Mouse (Mus musculus) lung, adult 2 months (tissue): ENCODE results near the gene Gm21060. TPM values are rescaled to one million over a fixed set of nuclear protein-coding genes. Genes with fewer than 3 reads are reported as not detected.
"Not testable (repeated sequence)": the region's sequence is repeated elsewhere in the genome, so short reads cannot be mapped to it uniquely, and the experiment has no call there.

Experiments used
- DNase-seq: peaks from one replicate; pipeline ENCODE4 v3.0.0; 2022
- H3K4me1 ChIP-seq: fragments of 200-500 bp; 2 replicates; pipeline ENCODE4 v1.6.1; 2011; ENCODE audit warnings: low read length; ENCODE audit not compliant: control insufficient read depth, insufficient read depth
- H3K4me3 ChIP-seq: fragments of 200-500 bp; replicated peaks from 2 replicates; pipeline ENCODE3; 2011; ENCODE audit warnings: low read depth, mild to moderate bottlenecking, control low read depth, low read length; ENCODE audit errors: extremely low read depth
- CTCF ChIP-seq: fragments of 200-500 bp; IDR thresholded peaks from 2 replicates; pipeline ENCODE4 v1.5.1; 2011; ENCODE audit warnings: mild to moderate bottlenecking, low read length, control low read depth; ENCODE audit not compliant: insufficient read depth
- POLR2A ChIP-seq: fragments of 200-500 bp; IDR thresholded peaks from 2 replicates; pipeline ENCODE4 v1.6.1; 2011; ENCODE audit warnings: low read depth, mild to moderate bottlenecking, control low read depth, low read length, borderline replicate concordance; ENCODE audit errors: extremely low read depth
- WGBS: fragments of 180-500 bp; shearing (Covaris S2); methylation state at CpG from one replicate; pipeline ENCODE4 v1.1.7; 2018; 5-methylcytosine and 5-hydroxymethylcytosine counted together
- polyA plus RNA-seq: library from polyadenylated mRNA; depleted of rRNA; stranded (reverse); fragments of >200 nt; gene quantifications from 2 replicates; pipeline ENCODE4 v1.2.3, GENCODE M21; 2012; rRNA removed

Gene Gm21060
- not detected in 2 replicates for polyA plus RNA-seq

- TF ChIP-seq POLR2A = no peak
- TF ChIP-seq CTCF = no peak
- Histone ChIP-seq H3K4me3 (no peak within 1 kb of the TSS), H3K4me1 (no peaks in the 10 kb centered on the region)
- 90% methylated on average over 2 of the region's 2 CpGs for WGBS
- no peak for DNase-seq
These were observed at the start of gene Gm21060 for GRCm38 (mm10) chr19:61296969-61297368. Gene Gm21060 (minus strand): TSS chr19:61297069.

GRCm38 (mm10) chr19:61320844-61321243 is 24.0 kb upstream of the Gm21060 start:
- WGBS = 84% methylated on average over 3 of the region's 3 CpGs
- H3K4me3 ChIP-seq, H3K4me1 ChIP-seq, DNase-seq: not testable (repeated sequence)

GRCm38 (mm10) chr19:61313185-61313584 is 16.3 kb upstream of the Gm21060 start:
- 37% methylated on average over 11 of the region's 11 CpGs for WGBS
- not testable (repeated sequence) for H3K4me1 ChIP-seq, H3K4me3 ChIP-seq, DNase-seq

- not testable (repeated sequence) for DNase-seq, H3K4me3 ChIP-seq, H3K4me1 ChIP-seq
- 87% methylated on average over 10 of the region's 10 CpGs for WGBS
These were observed 15.5 kb upstream of the Gm21060 start for GRCm38 (mm10) chr19:61312400-61312799.

- not testable (repeated sequence) for H3K4me1 ChIP-seq, H3K4me3 ChIP-seq, DNase-seq
- WGBS = 52% methylated on average over 1 of the region's 1 CpGs
These were observed 11.2 kb upstream of the Gm21060 start for GRCm38 (mm10) chr19:61308083-61308482.

GRCm38 (mm10) chr19:61285033-61285432 is 11.8 kb downstream of the Gm21060 start:
- not testable (repeated sequence) for H3K4me3 ChIP-seq, H3K4me1 ChIP-seq, DNase-seq
- 64% methylated on average over 4 of the region's 4 CpGs for WGBS

GRCm38 (mm10) chr19:61283581-61283980 is 13.3 kb downstream of the Gm21060 start:
- TF ChIP-seq POLR2A (no peak), CTCF (no peak)
- DNase-seq = no peak
- Histone ChIP-seq H3K4me3 (no peak overlapping the region), H3K4me1 (no peaks in the 10 kb centered on the region)
- WGBS = 54% methylated on average over 1 of the region's 1 CpGs

GRCm38 (mm10) chr19:61275446-61275845 is 21.4 kb downstream of the Gm21060 start:
- TF ChIP-seq CTCF (no peak), POLR2A (no peak)
- Histone ChIP-seq H3K4me3 (no peak overlapping the region), H3K4me1 (no peaks in the 10 kb centered on the region)
- WGBS = 80% methylated on average over 1 of the region's 1 CpGs
- DNase-seq = no peak

- not testable (repeated sequence) for DNase-seq, H3K4me1 ChIP-seq, H3K4me3 ChIP-seq
- WGBS = 29% methylated on average over 11 of the region's 11 CpGs
These were observed 27.7 kb downstream of the Gm21060 start for GRCm38 (mm10) chr19:61269141-61269540.

- Histone ChIP-seq H3K4me3 (peak overlapping the region; percentile 1), H3K4me1 (no peaks in the 10 kb centered on the region)
- DNase-seq = no peak
- 20% methylated on average over 7 of the region's 7 CpGs for WGBS
- TF ChIP-seq POLR2A (no peak), CTCF (no peak)
These were observed 29.7 kb downstream of the Gm21060 start for GRCm38 (mm10) chr19:61267141-61267540.

- no peak for TF ChIP-seq POLR2A
- no peak for TF ChIP-seq CTCF
- DNase-seq = peak; percentile 34
- 4% methylated on average over 26 of the region's 26 CpGs for WGBS
- Histone ChIP-seq H3K4me1 (no peaks in the 10 kb centered on the region), H3K4me3 (peak overlapping the region; percentile 1)
These were observed 30.2 kb downstream of the Gm21060 start for GRCm38 (mm10) chr19:61266651-61267050.

GRCm38 (mm10) chr19:61266246-61266615 is 30.6 kb downstream of the Gm21060 start:
- no peak for TF ChIP-seq CTCF
- TF ChIP-seq POLR2A = no peak
- Histone ChIP-seq H3K4me1 (no peaks in the 10 kb centered on the region), H3K4me3 (no peak overlapping the region)
- WGBS = 2% methylated on average over 12 of the region's 12 CpGs
- peak; percentile 40 for DNase-seq
